Comparison of ENCODE assay signal across 8 mouse cellular contexts in genomic region chr2:69862117-69862657, GRCm38 (mm10). TPM values are rescaled to one million over a fixed set of nuclear protein-coding genes. Genes with fewer than 3 reads are reported as not detected.
DNase-seq lines count a peak whose midpoint lies in the region; ATAC-seq and TF ChIP-seq lines count a peak whose summit lies in the region.

No protein-coding gene starts in this region.

- peak overlapping the region; percentile 75 for H3K4me2 ChIP-seq in heart, embryonic 11.5 days
- H3K4me2 ChIP-seq in embryonic facial prominence, embryonic 13.5 days = peak overlapping the region; percentile 66
- peak overlapping the region; percentile 59 for H3K4me2 ChIP-seq in limb, embryonic 11.5 days (ENCODE audit: low read depth, severe bottlenecking)
- peak overlapping the region; percentile 79 for H3K4me2 ChIP-seq in stomach, embryonic 14.5 days (replicated peaks; ENCODE audit: low read depth, low read length)

- intact Hi-C loops in heart, postnatal 36 days (cut with DNase I) = loop anchor here (10.0 kb wide), 1 partner anchor 217 kb away; the partner anchor contains the start of gene Bbs5

- ATAC-seq in heart, embryonic 11.5 days (replicated peaks; ENCODE audit: insufficient number of reproducible peaks, low FRiP score, low TSS enrichment) = no peak
- no peak for ATAC-seq in embryonic facial prominence, embryonic 13.5 days (ENCODE audit: insufficient number of reproducible peaks, insufficient read depth, low FRiP score, low TSS enrichment, low read depth)
- no peak for ATAC-seq in limb, embryonic 11.5 days (ENCODE audit: insufficient number of reproducible peaks, low FRiP score, low TSS enrichment, low read depth)
- ATAC-seq in stomach, embryonic 14.5 days (ENCODE audit: insufficient number of reproducible peaks, insufficient read depth, low FRiP score, low read depth) = no peak

- TF ChIP-seq CTCF in C2C12 (IDR thresholded peaks at IDR 0.05; ENCODE audit: control insufficient read depth, insufficient read depth, insufficient read length) = no peak

- WGBS in heart, embryonic 11.5 days (ENCODE audit: insufficient replicate concordance) = 2% methylated on average over 13 of the region's 13 CpGs
- 1% methylated on average over 13 of the region's 13 CpGs for WGBS in embryonic facial prominence, embryonic 13.5 days
- WGBS in limb, embryonic 11.5 days = 4% methylated on average over 13 of the region's 13 CpGs
- 1% methylated on average over 13 of the region's 13 CpGs for WGBS in stomach, embryonic 14.5 days

- peak overlapping the region; percentile 99 for H3K4me3 ChIP-seq in heart, embryonic 11.5 days (ENCODE audit: low read depth, low read length)
- H3K4me3 ChIP-seq in C2C12 (ENCODE audit: insufficient read depth, poor library complexity, severe bottlenecking) = peak overlapping the region; percentile 98
- peak overlapping the region; percentile 100 for H3K4me3 ChIP-seq in embryonic facial prominence, embryonic 13.5 days
- peak overlapping the region; percentile 96 for H3K4me3 ChIP-seq in limb, embryonic 11.5 days (ENCODE audit: low read depth, low read length)
- peak overlapping the region; percentile 69 for H3K4me3 ChIP-seq in stomach, embryonic 14.5 days (ENCODE audit: low read depth, low read length)

- peaks cover 8% of the 10 kb centered on the region for H3K36me3 ChIP-seq in heart, embryonic 11.5 days (ENCODE audit: control insufficient read depth, insufficient read depth, low read length)
- H3K36me3 ChIP-seq in C2C12 (ENCODE audit: control insufficient read depth, insufficient read depth) = peaks cover 45% of the 10 kb centered on the region
- peaks cover 20% of the 10 kb centered on the region for H3K36me3 ChIP-seq in embryonic facial prominence, embryonic 13.5 days
- peaks cover 5% of the 10 kb centered on the region for H3K36me3 ChIP-seq in limb, embryonic 11.5 days (ENCODE audit: control insufficient read depth, insufficient read depth, low read length)
- H3K36me3 ChIP-seq in stomach, embryonic 14.5 days (ENCODE audit: control insufficient read depth, insufficient read depth, low read length) = peaks cover 17% of the 10 kb centered on the region

- no peaks in the 10 kb centered on the region for H3K9me3 ChIP-seq in heart, embryonic 11.5 days (replicated peaks; ENCODE audit: control insufficient read depth, low read length)
- no peaks in the 10 kb centered on the region for H3K9me3 ChIP-seq in embryonic facial prominence, embryonic 13.5 days
- H3K9me3 ChIP-seq in limb, embryonic 11.5 days (ENCODE audit: control insufficient read depth, low read length) = no peaks in the 10 kb centered on the region
- no peaks in the 10 kb centered on the region for H3K9me3 ChIP-seq in stomach, embryonic 14.5 days (ENCODE audit: control insufficient read depth, low read depth, low read length)

- H3ac ChIP-seq in C2C12 (ENCODE audit: control insufficient read depth, insufficient read length, low read depth) = peak overlapping the region; percentile 98

- no peak for DNase-seq in heart, postnatal 36 days
- DNase-seq in limb, embryonic 11.5 days (ENCODE audit: low spot score) = no peak
- no peak for DNase-seq in cerebellum, postnatal 14 days
- DNase-seq in kidney, postnatal 25 days = no peak

- H3K79me3 ChIP-seq in C2C12 (ENCODE audit: low read depth) = peaks cover 45% of the 10 kb centered on the region

- no peaks in the 10 kb centered on the region for H3K27me3 ChIP-seq in heart, embryonic 11.5 days (ENCODE audit: control insufficient read depth, insufficient read depth, low read length)
- H3K27me3 ChIP-seq in C2C12 (ENCODE audit: control insufficient read depth, insufficient read depth, insufficient read length) = no peaks in the 10 kb centered on the region
- H3K27me3 ChIP-seq in embryonic facial prominence, embryonic 13.5 days = no peaks in the 10 kb centered on the region
- no peaks in the 10 kb centered on the region for H3K27me3 ChIP-seq in limb, embryonic 11.5 days (ENCODE audit: control insufficient read depth, insufficient read depth, low read length)
- no peaks in the 10 kb centered on the region for H3K27me3 ChIP-seq in stomach, embryonic 14.5 days (ENCODE audit: control insufficient read depth, insufficient read depth, low read length)

- H3K79me2 ChIP-seq in C2C12 (ENCODE audit: control insufficient read depth, insufficient read depth) = peaks cover 53% of the 10 kb centered on the region

- peak overlapping the region; percentile 99 for H3K9ac ChIP-seq in heart, embryonic 11.5 days (ENCODE audit: low read depth, low read length)
- peak overlapping the region; percentile 100 for H3K9ac ChIP-seq in embryonic facial prominence, embryonic 13.5 days
- H3K9ac ChIP-seq in limb, embryonic 11.5 days (ENCODE audit: low read length) = peak overlapping the region; percentile 98
- H3K9ac ChIP-seq in stomach, embryonic 14.5 days (replicated peaks; ENCODE audit: low read depth, low read length) = peak overlapping the region; percentile 95

- H3K4me1 ChIP-seq in heart, embryonic 11.5 days (ENCODE audit: control insufficient read depth, insufficient read depth, low read length) = peaks cover 2% of the 10 kb centered on the region; the same call in 1 of the 2 replicates
- H3K4me1 ChIP-seq in embryonic facial prominence, embryonic 13.5 days = peaks cover 9% of the 10 kb centered on the region
- no peaks in the 10 kb centered on the region for H3K4me1 ChIP-seq in limb, embryonic 11.5 days (ENCODE audit: control insufficient read depth, insufficient read depth, low read length)
- H3K4me1 ChIP-seq in stomach, embryonic 14.5 days (ENCODE audit: control insufficient read depth, insufficient read depth, low read length) = no peaks in the 10 kb centered on the region

- H3K27ac ChIP-seq in heart, embryonic 11.5 days (ENCODE audit: low read depth, low read length) = peak overlapping the region; percentile 90
- peak overlapping the region; percentile 94 for H3K27ac ChIP-seq in embryonic facial prominence, embryonic 13.5 days
- peak overlapping the region; percentile 79 for H3K27ac ChIP-seq in limb, embryonic 11.5 days (replicated peaks; ENCODE audit: low read depth, low read length)
- H3K27ac ChIP-seq in stomach, embryonic 14.5 days (ENCODE audit: low read length) = peak overlapping the region; percentile 86

TF ChIP-seq in C2C12, 6 proteins besides CTCF, POLR2A, EP300 and RAD21:
- TF ChIP-seq USF1 (IDR thresholded peaks at IDR 0.05; ENCODE audit: low read depth) (no peak), MYOD1 (IDR thresholded peaks at IDR 0.05; ENCODE audit: control insufficient read depth, insufficient read length, low read depth) (no peak), MAX (IDR thresholded peaks at IDR 0.05) (no peak), MYOG (IDR thresholded peaks at IDR 0.05; ENCODE audit: control insufficient read depth, extremely low read depth, insufficient read length) (no peak), FOSL1 (IDR thresholded peaks at IDR 0.05; ENCODE audit: insufficient read depth, low read length, poor library complexity, severe bottlenecking) (no peak), CEBPB (IDR thresholded peaks at IDR 0.05; ENCODE audit: low read depth) (no peak)

RNA-seq across cellular contexts. Expression of gene Ssb, which starts 0.8 kb away (rescaled TPM):
- 229 and 233 TPM in 2 replicates for polyA plus RNA-seq in heart, embryonic 11.5 days (2014; fragmentation: Nextera tagmentation; extraction: Ambion mirVana)
- total RNA-seq in heart, postnatal 36 days (2021) = 10 to 100 TPM; 61.7 to 68.2 TPM
- 44.7 TPM for polyA plus RNA-seq in C2C12 (2012; fragmentation: generic; extraction: Trizol)
- polyA plus RNA-seq in embryonic facial prominence, embryonic 13.5 days (2015; fragmentation: Nextera tagmentation; extraction: Ambion mirVana) = 396 and 412 TPM in 2 replicates
- 423 and 426 TPM in 2 replicates for polyA plus RNA-seq in limb, embryonic 11.5 days (2014; fragmentation: Nextera tagmentation; extraction: Ambion mirVana)
- 316 and 339 TPM in 2 replicates for polyA plus RNA-seq in stomach, embryonic 14.5 days (2014; fragmentation: Nextera tagmentation; extraction: Ambion mirVana)

RNA-seq across cellular contexts. Expression of gene Mettl5, which starts 23.2 kb away (rescaled TPM):
- 34.7 and 36.4 TPM in 2 replicates for polyA plus RNA-seq in heart, embryonic 11.5 days (2014; fragmentation: Nextera tagmentation; extraction: Ambion mirVana)
- 10 to 100 TPM; 20.8 to 25.3 TPM for total RNA-seq in heart, postnatal 36 days (2021)
- polyA plus RNA-seq in C2C12 (2012; fragmentation: generic; extraction: Trizol) = 9.0 TPM
- 41.1 and 45.6 TPM in 2 replicates for polyA plus RNA-seq in embryonic facial prominence, embryonic 13.5 days (2015; fragmentation: Nextera tagmentation; extraction: Ambion mirVana)
- polyA plus RNA-seq in limb, embryonic 11.5 days (2014; fragmentation: Nextera tagmentation; extraction: Ambion mirVana) = 35.7 and 36.2 TPM in 2 replicates
- polyA plus RNA-seq in stomach, embryonic 14.5 days (2014; fragmentation: Nextera tagmentation; extraction: Ambion mirVana) = 41.6 and 44.0 TPM in 2 replicates

RNA-seq across cellular contexts. Expression of gene Ubr3, which starts 34.9 kb away (rescaled TPM):
- 13.8 and 14.7 TPM in 2 replicates for polyA plus RNA-seq in heart, embryonic 11.5 days (2014; fragmentation: Nextera tagmentation; extraction: Ambion mirVana)
- 100 to 1,000 TPM; 125 to 133 TPM for total RNA-seq in heart, postnatal 36 days (2021)
- 6.3 TPM for polyA plus RNA-seq in C2C12 (2012; fragmentation: generic; extraction: Trizol)
- polyA plus RNA-seq in embryonic facial prominence, embryonic 13.5 days (2015; fragmentation: Nextera tagmentation; extraction: Ambion mirVana) = 16.7 and 17.1 TPM in 2 replicates
- polyA plus RNA-seq in limb, embryonic 11.5 days (2014; fragmentation: Nextera tagmentation; extraction: Ambion mirVana) = 13.2 and 20.1 TPM in 2 replicates
- 19.6 and 21.6 TPM in 2 replicates for polyA plus RNA-seq in stomach, embryonic 14.5 days (2014; fragmentation: Nextera tagmentation; extraction: Ambion mirVana)

RNA-seq across cellular contexts. Expression of gene Klhl23, which starts 40.4 kb away (rescaled TPM):
- polyA plus RNA-seq in heart, embryonic 11.5 days (2014; fragmentation: Nextera tagmentation; extraction: Ambion mirVana) = 53.7 and 62.6 TPM in 2 replicates
- total RNA-seq in heart, postnatal 36 days (2021) = 10 to 100 TPM; 36.4 to 38.9 TPM
- polyA plus RNA-seq in C2C12 (2012; fragmentation: generic; extraction: Trizol) = 1.0 TPM
- 27.3 and 31.4 TPM in 2 replicates for polyA plus RNA-seq in embryonic facial prominence, embryonic 13.5 days (2015; fragmentation: Nextera tagmentation; extraction: Ambion mirVana)
- polyA plus RNA-seq in limb, embryonic 11.5 days (2014; fragmentation: Nextera tagmentation; extraction: Ambion mirVana) = 31.6 and 35.7 TPM in 2 replicates
- polyA plus RNA-seq in stomach, embryonic 14.5 days (2014; fragmentation: Nextera tagmentation; extraction: Ambion mirVana) = 42.8 and 47.3 TPM in 2 replicates
